Comparison of ENCODE assay signal across 1 mouse cellular context in genomic region chr12:28685771-28686170, GRCm38 (mm10).
TF ChIP-seq lines count a peak whose summit lies in the region.

No protein-coding gene starts in this region.

TF ChIP-seq in CH12.LX, 34 proteins besides CTCF, POLR2A, EP300 and RAD21:
- TF ChIP-seq GABPA (IDR thresholded peaks at IDR 0.05; ENCODE audit: insufficient replicate concordance, low read depth, low read length) (no peak), ZNF384 (IDR thresholded peaks at IDR 0.05; ENCODE audit: low read depth, low read length) (no peak), USF1 (IDR thresholded peaks at IDR 0.05; ENCODE audit: low read depth, low read length) (no peak), KAT2A (IDR thresholded peaks at IDR 0.05; ENCODE audit: insufficient replicate concordance, low read length) (no peak), HCFC1 (IDR thresholded peaks at IDR 0.05; ENCODE audit: low read depth, low read length) (no peak)
